Mouse (Mus musculus) testis, adult 2 months (tissue): ENCODE measurements at regions not wholly inside any gene's neighbourhood (a gene's known extent, or its start where the extent isn't known, plus 50 kb on each side); places are given as distances from the start of the nearest gene placed in this dataset.

Experiments
- CTCF ChIP-seq: fragments of 200-500 bp; IDR thresholded peaks from 2 replicates; pipeline ENCODE4 v1.5.1; 2012; ENCODE audit warnings: low read depth, mild to moderate bottlenecking, inconsistent platforms, low read length, moderate library complexity; ENCODE audit not compliant: control insufficient read depth, insufficient read depth, insufficient replicate concordance
- POLR2A ChIP-seq: fragments of 200-500 bp; IDR thresholded peaks from 2 replicates; pipeline ENCODE4 v1.6.1; 2012; ENCODE audit warnings: low read depth, mild to moderate bottlenecking, inconsistent platforms, low read length, moderate library complexity; ENCODE audit not compliant: control insufficient read depth

GRCm38 (mm10) chr15:36705990-36706389 is 301.6 kb downstream of the Zfp706 start:
- TF ChIP-seq CTCF (peak; percentile 76; the same call in 1 of the 2 replicates), POLR2A (no peak)
